Mouse (Mus musculus) embryo, embryonic 11.5 days (tissue): Measurements from ENCODE around the gene 9030624G23Rik.
"Not testable (repeated sequence)": the region's sequence is repeated elsewhere in the genome, so short reads cannot be mapped to it uniquely, and the experiment has no call there.

Source experiments
- DNase-seq: peaks from one replicate; pipeline ENCODE4 v3.0.0-alpha.2; 2012; ENCODE audit warnings: low read depth, low spot score

The 9030624G23Rik gene

GRCm38 (mm10) chr12:24097108-24097520 is at the start of gene 9030624G23Rik:
Gene 9030624G23Rik, minus strand, starts transcription at chr12:24097246.
- DNase-seq = not testable (repeated sequence)

DNA sequence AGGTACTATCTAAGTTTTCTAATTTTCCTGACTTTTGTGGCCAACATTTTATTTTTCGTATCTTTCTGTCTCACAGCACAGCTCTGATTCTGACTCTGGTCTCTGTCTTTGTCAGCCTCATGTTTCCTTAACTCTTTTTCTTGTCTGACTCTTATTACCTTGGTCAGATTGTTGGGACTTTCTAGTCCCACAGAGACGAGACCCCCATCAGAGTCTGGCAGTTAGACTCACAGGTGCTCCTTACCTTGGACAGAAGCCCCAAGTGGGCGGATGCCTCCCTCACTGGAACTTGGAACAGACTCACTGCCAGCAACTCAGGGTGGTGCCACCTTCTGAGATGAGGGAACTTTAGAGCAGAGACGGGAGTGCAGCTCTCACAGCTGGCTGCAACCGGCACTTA is 13.9 kb downstream of the 9030624G23Rik start:
- not testable (repeated sequence) for DNase-seq
